Mouse (Mus musculus): Measurements from ENCODE around the gene Egfem1.

- TF ChIP-seq CTCF (IDR thresholded peaks at IDR 0.05; ENCODE audit: control insufficient read depth, insufficient read depth, insufficient read length): no peak
- TF ChIP-seq USF1 (IDR thresholded peaks at IDR 0.05; ENCODE audit: low read depth): no peak
- TF ChIP-seq CEBPB (IDR thresholded peaks at IDR 0.05; ENCODE audit: low read depth): no peak
- no peak for TF ChIP-seq MAX (IDR thresholded peaks at IDR 0.05)
- no peak for TF ChIP-seq MYOG (IDR thresholded peaks at IDR 0.05; ENCODE audit: control insufficient read depth, extremely low read depth, insufficient read length)
- no peak for TF ChIP-seq MYOD1 (IDR thresholded peaks at IDR 0.05; ENCODE audit: control insufficient read depth, insufficient read length, low read depth)
- no peak for TF ChIP-seq FOSL1 (IDR thresholded peaks at IDR 0.05; ENCODE audit: insufficient read depth, low read length, poor library complexity, severe bottlenecking)
These were observed 1.1 kb downstream of the Egfem1 start for GRCm38 (mm10) chr3:29082996-29083350.
